Mouse (Mus musculus) limb, embryonic 12.5 days (tissue): ENCODE results near the gene Gm26920. TPM values are rescaled to one million over a fixed set of nuclear protein-coding genes. Genes with fewer than 3 reads are reported as not detected.
"Not testable (repeated sequence)": the region's sequence is repeated elsewhere in the genome, so short reads cannot be mapped to it uniquely, and the experiment has no call there.

Source experiments
- ATAC-seq: fragments of 200-750 bp; cut with Nextera tagmentation; 2 replicates; pipeline ENCODE4 v1.8.0; 2017; ENCODE audit warnings: low read depth, moderate TSS enrichment; ENCODE audit not compliant: insufficient number of reproducible peaks, insufficient read depth, low FRiP score, low TSS enrichment
- H3K27ac ChIP-seq: fragments of 300-500 bp; sonication (generic); 2 replicates; pipeline ENCODE4 v1.5.1; 2016; ENCODE audit warnings: mild to moderate bottlenecking, moderate library complexity
- H3K27me3 ChIP-seq: fragments of 300-500 bp; sonication (generic); 2 replicates; pipeline ENCODE4 v1.6.1; 2016; ENCODE audit warnings: mild to moderate bottlenecking, moderate library complexity
- H3K36me3 ChIP-seq: fragments of 300-500 bp; sonication (generic); 2 replicates; pipeline ENCODE4 v1.6.1; 2016; ENCODE audit warnings: mild to moderate bottlenecking, moderate library complexity
- H3K4me1 ChIP-seq: fragments of 300-500 bp; sonication (generic); replicated peaks from 2 replicates; pipeline ENCODE4 v1.6.1; 2016
- H3K4me2 ChIP-seq: fragments of 300-500 bp; sonication (generic); 2 replicates; pipeline ENCODE4 v1.6.1; 2016; ENCODE audit warnings: mild to moderate bottlenecking, moderate library complexity
- H3K4me3 ChIP-seq: fragments of 300-500 bp; sonication (generic); replicated peaks from 2 replicates; pipeline ENCODE4 v1.5.1; 2016; ENCODE audit warnings: mild to moderate bottlenecking
- H3K9ac ChIP-seq: fragments of 300-500 bp; sonication (generic); replicated peaks from 2 replicates; pipeline ENCODE4 v1.6.1; 2016; ENCODE audit warnings: mild to moderate bottlenecking, moderate library complexity
- H3K9me3 ChIP-seq: fragments of 300-500 bp; sonication (generic); 2 replicates; pipeline ENCODE4 v1.6.1; 2016; ENCODE audit warnings: mild to moderate bottlenecking, moderate library complexity
- WGBS: fragments of 180-500 bp; shearing (Covaris S2); methylation state at CpG from one replicate; pipeline ENCODE4 v1.1.7; 2016; 5-methylcytosine and 5-hydroxymethylcytosine counted together
- polyA plus RNA-seq: library from polyadenylated mRNA; unstranded; fragments of >200 nt; fragmentation: Nextera tagmentation; extraction: Ambion mirVana; gene quantifications from 2 replicates; pipeline ENCODE4 v1.2.1, GENCODE M21; 2016

Gm26920 gene
- 3.4 and 3.7 TPM in 2 replicates for polyA plus RNA-seq

DNA sequence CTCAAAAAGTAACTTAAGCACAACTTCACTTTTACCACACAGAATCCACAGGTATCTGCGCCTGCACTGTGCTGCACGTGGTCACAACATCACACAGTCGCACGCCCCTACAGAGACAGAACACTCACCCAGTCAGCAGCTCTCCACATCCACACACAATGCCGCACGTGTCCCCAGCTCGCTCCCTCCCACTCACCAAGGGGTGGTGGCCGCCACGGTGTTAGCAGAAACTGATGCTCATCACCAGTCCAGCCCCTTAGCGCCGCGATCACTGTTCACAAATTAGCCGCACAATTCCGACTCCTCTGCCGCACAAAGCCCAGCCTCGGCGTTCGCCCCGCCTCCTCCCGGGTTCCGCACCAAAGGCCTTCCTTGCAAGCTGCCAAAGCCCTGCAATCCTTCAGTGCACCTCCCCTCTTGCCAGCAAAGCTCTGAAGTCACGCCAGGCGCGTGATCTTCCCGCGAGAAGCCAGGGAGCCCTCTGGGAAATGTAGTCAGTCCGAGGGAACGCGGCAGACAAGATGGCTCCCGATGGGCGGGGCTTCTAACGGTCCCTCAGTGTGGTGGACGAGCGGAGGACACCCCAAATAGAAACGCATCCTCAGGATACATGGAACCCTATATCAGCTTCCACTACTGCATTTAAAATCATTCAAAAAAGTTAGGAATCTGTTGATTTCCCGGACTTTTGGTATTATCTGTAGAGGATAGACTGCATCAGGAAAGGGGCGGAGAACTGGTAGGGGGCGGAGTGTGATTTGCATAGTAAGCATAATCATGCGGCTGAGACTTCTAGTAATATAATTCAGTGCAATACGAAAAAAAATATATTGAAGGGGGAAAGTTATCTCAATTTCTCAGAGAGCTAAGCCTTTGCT is at the start of gene Gm26920, which contains the start of gene Zfp566:
Gm26920 (minus strand) TSS at position 319 of the 878 bp plus-strand sequence.
Zfp566 (minus strand) TSS at position 436 of the 878 bp plus-strand sequence.
- Histone ChIP-seq H3K36me3 (peaks cover 18% of the 10 kb centered on the region), H3K9ac (peak within 1 kb of the TSS; percentile 73), H3K4me1 (peaks cover 26% of the 10 kb centered on the region), H3K4me2 (peak within 1 kb of the TSS; percentile 72), H3K27ac (peak within 1 kb of the TSS; percentile 82), H3K4me3 (peak within 1 kb of the TSS; percentile 59), H3K27me3 (no peaks in the 10 kb centered on the region), H3K9me3 (0 out of 2 replicates have a peak, but pooled peaks cover under 1% of the 10 kb centered on the region)
- ATAC-seq = peak; percentile 84
- WGBS = under 1% methylated on average over 40 of the region's 40 CpGs

DNA sequence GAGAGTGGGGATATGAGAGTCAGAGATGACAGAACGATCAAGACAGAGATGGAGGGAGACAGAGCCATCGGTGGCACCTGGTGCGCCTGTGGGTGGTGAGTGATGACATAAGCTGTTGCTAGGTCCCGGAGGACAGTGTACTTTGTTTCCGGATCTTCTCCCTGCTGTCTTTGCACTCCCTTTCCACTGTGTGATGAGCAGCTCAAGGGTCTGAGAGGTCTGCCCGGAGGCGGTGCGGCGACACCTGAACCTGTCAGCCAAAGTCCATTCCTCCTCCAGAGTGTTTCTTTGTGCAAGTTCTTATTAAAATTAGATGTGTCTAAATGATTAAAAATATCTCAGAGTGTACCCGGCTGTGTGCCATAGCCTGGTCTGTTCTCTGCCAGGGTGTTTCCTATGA is 46.6 kb upstream of the Gm26920 start:
- no peak for ATAC-seq
- 90% methylated on average over 10 of the region's 10 CpGs for WGBS
- Histone ChIP-seq H3K9ac (no peak overlapping the region), H3K4me1 (no peaks in the 10 kb centered on the region), H3K4me3 (no peak overlapping the region), H3K27me3 (no peaks in the 10 kb centered on the region), H3K27ac (no peak overlapping the region), H3K4me2 (no peak overlapping the region), H3K36me3 (peaks cover 92% of the 10 kb centered on the region), H3K9me3 (peaks cover 9% of the 10 kb centered on the region; the same call in 1 of the 2 replicates)

DNA sequence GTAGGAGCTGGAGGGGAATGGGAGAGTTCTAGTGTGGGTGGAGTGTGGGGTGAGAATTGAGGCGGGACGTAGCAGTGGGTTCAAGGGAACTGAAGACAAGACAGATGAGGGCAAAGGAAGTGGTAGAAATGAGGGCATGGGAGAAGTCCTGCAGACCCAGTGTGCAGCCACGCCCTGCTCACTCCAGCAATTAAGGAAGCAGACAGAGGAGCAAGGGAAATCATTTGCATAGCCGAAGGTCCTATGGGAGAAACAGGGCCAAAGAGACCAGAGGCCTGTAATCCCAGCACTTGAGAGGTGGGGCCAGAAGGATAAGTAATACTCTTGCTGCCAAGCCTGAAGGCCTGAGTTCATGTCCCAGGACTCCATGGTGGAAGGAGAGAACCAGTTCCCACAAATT is 42.2 kb upstream of the Gm26920 start:
- Histone ChIP-seq H3K36me3 (peaks cover 95% of the 10 kb centered on the region), H3K9me3 (peaks cover 9% of the 10 kb centered on the region; the same call in 1 of the 2 replicates), H3K9ac (no peak overlapping the region), H3K4me3 (no peak overlapping the region), H3K4me1 (no peaks in the 10 kb centered on the region), H3K27me3 (no peaks in the 10 kb centered on the region), H3K4me2 (no peak overlapping the region), H3K27ac (no peak overlapping the region)
- no peak for ATAC-seq
- WGBS = 89% methylated on average over 4 of the region's 4 CpGs

DNA sequence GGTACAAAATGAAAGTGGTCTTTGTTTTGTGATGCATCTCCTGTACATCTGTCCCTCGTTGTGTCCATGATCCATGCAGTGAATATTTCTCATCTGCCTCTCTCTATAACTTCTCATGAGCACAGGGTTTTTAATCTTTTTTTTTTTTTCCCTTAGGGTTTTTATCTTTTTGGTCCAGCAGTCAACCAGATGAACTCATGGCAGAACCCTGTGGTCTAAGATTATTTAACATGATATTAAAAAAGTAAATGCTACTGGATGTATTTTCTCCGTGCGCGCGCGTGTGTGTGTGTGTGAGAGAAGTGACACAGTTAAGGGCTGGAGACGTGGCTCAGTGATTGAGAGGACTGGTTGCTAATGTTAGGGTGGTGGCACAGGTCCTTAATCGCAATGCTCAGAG is 39.7 kb upstream of the Gm26920 start:
- Histone ChIP-seq H3K4me2 (no peak overlapping the region), H3K4me3 (no peak overlapping the region), H3K36me3 (peaks cover 90% of the 10 kb centered on the region), H3K27me3 (no peaks in the 10 kb centered on the region), H3K9me3 (peaks cover 6% of the 10 kb centered on the region; the same call in 1 of the 2 replicates), H3K4me1 (no peaks in the 10 kb centered on the region), H3K9ac (no peak overlapping the region), H3K27ac (no peak overlapping the region)
- 94% methylated on average over 8 of the region's 8 CpGs for WGBS
- no peak for ATAC-seq

DNA sequence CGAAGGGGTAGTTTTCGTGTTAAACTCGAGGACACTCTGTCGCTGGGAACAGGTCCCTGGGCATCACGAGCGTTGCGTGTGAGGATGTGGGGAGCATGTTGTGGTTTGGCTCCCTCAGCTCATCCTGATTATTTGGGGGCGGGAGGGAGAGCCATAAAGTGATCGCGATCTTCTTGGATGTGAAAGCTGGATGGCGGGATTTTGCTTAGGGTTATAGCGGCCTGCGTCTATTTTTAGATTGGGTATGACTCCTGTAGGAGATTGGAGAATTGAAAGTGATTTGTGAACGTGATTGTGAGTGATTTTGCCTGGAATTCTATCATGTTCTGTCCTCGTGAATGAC is 31.9 kb upstream of the Gm26920 start:
- H3K4me1 ChIP-seq = peaks cover 9% of the 10 kb centered on the region
- H3K27me3 ChIP-seq = no peaks in the 10 kb centered on the region
- H3K9me3 ChIP-seq = no peaks in the 10 kb centered on the region
- peak overlapping the region; percentile 75; the same call in 1 of the 2 replicates for H3K27ac ChIP-seq
- H3K36me3 ChIP-seq = peaks cover 16% of the 10 kb centered on the region
- H3K9ac ChIP-seq = peak overlapping the region; percentile 80
- H3K4me3 ChIP-seq = peak overlapping the region; percentile 68
- WGBS = 6% methylated on average over 15 of the region's 15 CpGs
- ATAC-seq = 0 out of 2 replicates have a peak, but pooled peaks have one; percentile 21
- H3K4me2 ChIP-seq = peak overlapping the region; percentile 64

DNA sequence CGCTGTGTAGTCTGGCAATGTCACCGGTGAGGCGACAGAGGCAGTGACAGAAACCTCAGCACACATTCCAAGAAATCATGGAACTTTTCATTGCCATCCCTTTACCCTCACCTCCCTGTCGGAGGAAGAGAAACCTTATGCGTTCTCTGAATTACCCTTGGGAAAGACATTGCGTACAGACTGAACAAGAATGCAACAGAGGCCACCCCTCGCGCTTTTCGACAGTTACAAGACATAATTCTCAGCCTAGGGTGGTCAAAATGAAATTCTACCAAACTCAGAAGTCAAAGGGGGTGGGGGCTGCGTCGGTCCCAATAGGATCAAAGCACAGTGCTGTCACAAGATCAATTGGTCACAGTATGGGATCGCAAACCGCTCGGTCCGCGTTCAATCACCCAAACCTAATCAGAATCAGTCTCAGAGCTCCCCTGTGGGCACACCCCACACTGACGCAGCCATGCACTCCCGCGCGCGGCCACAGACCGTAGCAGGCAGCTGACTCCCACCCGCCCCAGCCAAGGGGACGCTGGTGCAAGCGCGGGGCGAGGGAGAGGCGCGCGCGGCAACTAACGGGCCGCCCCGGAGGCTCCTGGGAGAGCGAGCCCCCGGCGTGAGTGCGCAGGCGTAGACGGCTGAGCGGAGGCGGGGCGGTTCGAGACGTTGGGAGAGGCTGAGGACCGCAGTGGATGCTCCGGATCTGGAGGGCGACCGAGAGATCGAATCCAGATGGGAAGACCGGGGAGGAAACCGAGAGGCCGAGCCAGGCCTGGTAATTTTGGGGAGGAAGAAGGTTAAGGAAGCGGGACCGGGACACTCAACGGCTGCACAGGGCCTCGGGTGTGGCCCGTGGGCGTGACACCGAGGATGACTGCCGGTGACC is 31.3 kb upstream of the Gm26920 start, which contains the start of gene Zfp382:
Zfp382 (plus strand) TSS at position 635 of the 880 bp plus-strand sequence.
- WGBS = under 1% methylated on average over 61 of the region's 61 CpGs
- Histone ChIP-seq H3K9me3 (no peaks in the 10 kb centered on the region), H3K4me2 (peak within 1 kb of the TSS; percentile 64), H3K27me3 (no peaks in the 10 kb centered on the region), H3K9ac (peak within 1 kb of the TSS; percentile 80), H3K27ac (peak within 1 kb of the TSS; percentile 75), H3K36me3 (peaks cover 10% of the 10 kb centered on the region), H3K4me3 (peak within 1 kb of the TSS; percentile 68), H3K4me1 (peaks cover 9% of the 10 kb centered on the region)
- ATAC-seq = peak; percentile 90

DNA sequence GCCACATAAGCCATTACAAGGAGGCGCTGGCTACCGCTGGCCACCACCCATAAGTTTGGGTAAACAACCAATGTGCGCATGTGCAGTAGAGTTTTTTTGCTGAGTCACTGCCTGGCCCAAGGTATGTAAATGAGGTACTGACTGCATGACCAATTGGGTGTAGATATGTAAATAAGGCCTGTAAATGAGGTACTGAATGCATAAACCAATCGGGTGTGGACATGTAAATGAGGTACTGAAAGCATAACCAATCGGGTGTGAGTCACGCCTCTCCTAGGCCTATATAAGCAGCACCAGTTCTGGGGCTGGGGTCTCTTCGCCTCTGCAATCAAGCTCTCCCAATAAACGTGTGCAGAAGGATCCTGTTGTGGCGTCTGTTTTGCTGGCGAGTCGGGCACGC is 27.7 kb upstream of the Gm26920 start:
- peaks cover 22% of the 10 kb centered on the region; the same call in 1 of the 2 replicates for H3K9me3 ChIP-seq
- H3K4me1 ChIP-seq, H3K4me3 ChIP-seq, H3K27ac ChIP-seq, H3K27me3 ChIP-seq, H3K4me2 ChIP-seq, H3K9ac ChIP-seq, H3K36me3 ChIP-seq, ATAC-seq: not testable (repeated sequence)
- 95% methylated on average over 12 of the region's 12 CpGs for WGBS

DNA sequence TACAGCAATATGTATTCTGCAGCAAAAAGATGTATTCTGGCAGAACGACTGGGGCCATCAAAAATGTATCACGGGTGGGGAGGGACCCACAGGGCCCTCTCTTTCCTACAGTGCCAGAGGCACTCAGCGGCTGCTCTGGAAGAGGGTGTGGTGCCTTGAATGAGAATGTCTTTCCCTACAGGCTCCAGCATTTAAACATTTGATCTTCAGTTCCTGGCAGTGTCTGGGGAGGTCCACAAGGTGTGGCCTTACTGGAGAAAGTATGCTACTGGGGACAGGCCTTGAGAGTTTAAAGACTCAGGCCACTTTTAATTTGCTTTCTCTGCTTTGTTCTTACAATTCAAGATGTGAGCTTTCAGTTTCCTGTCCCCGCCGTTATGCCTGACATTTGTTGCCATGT is 25.9 kb upstream of the Gm26920 start:
- ATAC-seq = no peak
- Histone ChIP-seq H3K4me2 (no peak overlapping the region), H3K27ac (no peak overlapping the region), H3K36me3 (no peaks in the 10 kb centered on the region), H3K9me3 (peaks cover 22% of the 10 kb centered on the region; the same call in 1 of the 2 replicates), H3K9ac (no peak overlapping the region), H3K4me1 (no peaks in the 10 kb centered on the region), H3K27me3 (no peaks in the 10 kb centered on the region), H3K4me3 (no peak overlapping the region)
- WGBS = 95% methylated on average over 5 of the region's 5 CpGs

DNA sequence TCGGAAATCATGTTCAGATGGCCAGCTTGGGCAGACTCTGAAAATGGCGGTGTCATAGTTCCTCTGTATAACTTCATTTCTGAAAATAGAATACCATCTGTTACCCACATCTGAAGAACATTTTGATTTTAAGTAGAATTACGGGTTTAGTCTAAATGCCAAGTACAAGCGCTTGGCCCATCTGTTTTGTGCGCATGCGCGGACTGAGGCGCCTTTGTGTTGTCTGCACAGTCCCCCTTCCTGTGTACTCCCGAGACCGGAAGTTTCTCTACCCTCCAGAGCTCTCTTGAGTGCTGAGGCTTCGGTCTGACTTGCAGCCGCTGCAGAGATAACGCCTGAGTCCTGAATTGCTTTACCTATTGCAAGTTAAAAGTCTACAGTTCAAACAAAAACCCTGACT is 9.1 kb upstream of the Gm26920 start:
- Histone ChIP-seq H3K9me3 (peaks cover 23% of the 10 kb centered on the region), H3K4me2 (no peak overlapping the region), H3K36me3 (peaks cover 68% of the 10 kb centered on the region), H3K4me1 (peaks cover 11% of the 10 kb centered on the region), H3K27ac (no peak overlapping the region), H3K9ac (no peak overlapping the region), H3K4me3 (no peak overlapping the region), H3K27me3 (no peaks in the 10 kb centered on the region)
- 94% methylated on average over 13 of the region's 13 CpGs for WGBS
- no peak for ATAC-seq

DNA sequence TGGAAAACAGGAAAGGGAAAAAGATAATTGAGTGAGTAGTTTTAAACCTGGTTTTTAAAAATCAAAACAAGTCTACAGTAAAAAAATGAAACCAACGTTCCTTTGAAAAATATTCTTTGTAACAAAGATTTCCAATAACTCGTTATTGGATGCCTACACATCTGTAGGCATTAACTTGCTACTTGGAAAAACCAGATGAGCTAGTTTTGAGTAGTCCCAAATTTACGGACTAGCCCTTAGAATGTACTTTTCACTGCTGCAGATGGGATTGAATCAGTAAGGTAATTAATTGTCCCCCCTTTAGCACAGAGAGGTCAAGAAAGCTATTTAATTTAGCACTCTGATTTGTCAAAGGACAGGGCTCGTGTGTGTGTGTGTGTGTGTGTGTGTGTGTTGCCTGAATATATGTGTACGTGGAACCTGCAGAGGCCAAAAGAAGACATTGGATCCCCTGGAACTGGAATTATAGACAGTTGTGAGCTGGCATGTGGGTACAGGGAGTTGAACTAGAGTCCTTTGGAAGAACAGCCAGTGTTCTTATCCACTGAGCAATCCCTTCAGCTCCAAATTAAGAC is 5.4 kb upstream of the Gm26920 start:
- Histone ChIP-seq H3K27ac (peak overlapping the region; percentile 98), H3K36me3 (peaks cover 32% of the 10 kb centered on the region), H3K9ac (peak overlapping the region; percentile 64), H3K9me3 (no peaks in the 10 kb centered on the region), H3K27me3 (no peaks in the 10 kb centered on the region), H3K4me1 (peaks cover 16% of the 10 kb centered on the region), H3K4me3 (peak overlapping the region; percentile 57), H3K4me2 (peak overlapping the region; percentile 70)
- no peak for ATAC-seq
- WGBS = 9% methylated on average over 5 of the region's 5 CpGs
